Mouse (Mus musculus): ENCODE results near the gene Spn. TPM values are rescaled to one million over a fixed set of nuclear protein-coding genes. Genes with fewer than 3 reads are reported as not detected.
A peak's percentile ranks its signal among the peaks of the same experiment; 100 is the strongest.

Gene Spn
- polyA plus RNA-seq, 1 experiment = 21.7 TPM

GRCm38 (mm10) chr7:127084794-127085193, 52.8 kb downstream of the Spn start:
- Histone ChIP-seq H3K79me2 (ENCODE audit: control insufficient read depth, insufficient read depth) (no peaks in the 10 kb centered on the region), H3K4me3 (no peak overlapping the region), H3K4me2 (ENCODE audit: low read depth) (no peak overlapping the region), H3ac (ENCODE audit: control insufficient read depth, insufficient read length) (no peak overlapping the region), H3K27me3 (ENCODE audit: control insufficient read depth, insufficient read depth, insufficient read length) (no peaks in the 10 kb centered on the region), H3K36me3 (ENCODE audit: control insufficient read depth, insufficient read depth) (no peaks in the 10 kb centered on the region)
- TF ChIP-seq REST (IDR thresholded peaks at IDR 0.05; ENCODE audit: insufficient read depth, insufficient read length) = no peak
- peak in 1 of 3 experiments; percentile 59 for TF ChIP-seq MYOD1 (IDR thresholded peaks at IDR 0.05; ENCODE audit: control insufficient read depth in 1 of 3, insufficient read length in 2 of 3, low read depth in 2 of 3)

DNA sequence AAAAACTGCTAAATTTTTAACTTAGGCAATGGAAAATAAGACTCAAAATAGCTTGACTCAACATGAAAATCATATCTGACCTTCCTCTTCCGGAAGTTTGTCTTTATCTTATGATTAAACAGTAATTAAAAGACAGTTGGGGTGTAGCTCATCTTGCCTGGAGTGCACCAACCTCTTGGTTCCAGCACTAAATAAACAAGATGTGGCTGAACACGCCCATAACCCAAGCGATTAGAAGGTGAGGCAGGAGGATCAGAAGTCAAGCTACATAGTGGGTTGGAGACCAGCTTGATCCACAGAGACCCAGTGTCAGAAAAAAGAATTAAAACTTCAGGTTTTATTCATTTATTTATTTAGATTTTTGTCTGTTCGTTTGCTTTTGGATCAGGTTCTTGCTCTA, 53.9 kb downstream of the Spn start:
- Histone ChIP-seq H3ac (ENCODE audit: control insufficient read depth, insufficient read length) (no peak overlapping the region), H3K27me3 (ENCODE audit: control insufficient read depth, insufficient read depth, insufficient read length) (no peaks in the 10 kb centered on the region)
- no peak for TF ChIP-seq TCF3 (IDR thresholded peaks at IDR 0.05; ENCODE audit: insufficient read length, low read depth)
- TF ChIP-seq TCF12 (IDR thresholded peaks at IDR 0.05; ENCODE audit: insufficient read depth, poor library complexity, severe bottlenecking) = no peak
- TF ChIP-seq MAX (IDR thresholded peaks at IDR 0.05; ENCODE audit: low read depth) = no peak
- no peak for TF ChIP-seq E2F4 (IDR thresholded peaks at IDR 0.05; ENCODE audit: insufficient read depth)
- no peak for TF ChIP-seq CEBPB (IDR thresholded peaks at IDR 0.05; ENCODE audit: insufficient read depth, poor library complexity, severe bottlenecking)
- TF ChIP-seq POLR2AphosphoS2 (IDR thresholded peaks at IDR 0.05; ENCODE audit: insufficient read length, low read depth) = no peak
- TF ChIP-seq POLR2A (IDR thresholded peaks at IDR 0.05; ENCODE audit: insufficient read length, low read depth) = no peak
- no peak for TF ChIP-seq MYOD1 (IDR thresholded peaks at IDR 0.05; ENCODE audit: control insufficient read depth in 1 of 3, insufficient read length in 2 of 3, low read depth in 2 of 3)
- no peak for TF ChIP-seq USF1 (IDR thresholded peaks at IDR 0.05; ENCODE audit: low read depth)
- no peak for TF ChIP-seq MYOG (IDR thresholded peaks at IDR 0.05; ENCODE audit: control insufficient read depth in 1 of 3, insufficient read depth in 1 of 3, insufficient read length in 2 of 3, low read depth in 2 of 3)
- no peak for TF ChIP-seq REST (IDR thresholded peaks at IDR 0.05; ENCODE audit: insufficient read depth, insufficient read length)
- no peak for TF ChIP-seq SRF (IDR thresholded peaks at IDR 0.05; ENCODE audit: control insufficient read depth, insufficient read length, low read depth)

GRCm38 (mm10) chr7:127082995-127083394, 54.6 kb downstream of the Spn start:
- H3ac ChIP-seq (ENCODE audit: control insufficient read depth, insufficient read length) = no peak overlapping the region
- no peak overlapping the region for H3K4me3 ChIP-seq
- H3K79me2 ChIP-seq (ENCODE audit: control insufficient read depth, insufficient read depth) = no peaks in the 10 kb centered on the region
- no peak for TF ChIP-seq USF1 (IDR thresholded peaks at IDR 0.05; ENCODE audit: low read depth)
- no peak for TF ChIP-seq MYOG (IDR thresholded peaks at IDR 0.05; ENCODE audit: control insufficient read depth in 1 of 3, insufficient read depth in 1 of 3, insufficient read length in 2 of 3, low read depth in 2 of 3)
- no peak for TF ChIP-seq E2F4 (IDR thresholded peaks at IDR 0.05; ENCODE audit: insufficient read depth)
- no peak for TF ChIP-seq TCF3 (IDR thresholded peaks at IDR 0.05; ENCODE audit: insufficient read length, low read depth)
- TF ChIP-seq CEBPB (IDR thresholded peaks at IDR 0.05; ENCODE audit: insufficient read depth, poor library complexity, severe bottlenecking) = no peak
- no peak for TF ChIP-seq MAX (IDR thresholded peaks at IDR 0.05; ENCODE audit: low read depth)
- no peak for TF ChIP-seq REST (IDR thresholded peaks at IDR 0.05; ENCODE audit: insufficient read depth, insufficient read length)
- no peak for TF ChIP-seq POLR2AphosphoS2 (IDR thresholded peaks at IDR 0.05; ENCODE audit: insufficient read length, low read depth)
- no peak for TF ChIP-seq TCF12 (IDR thresholded peaks at IDR 0.05; ENCODE audit: insufficient read depth, poor library complexity, severe bottlenecking)
- no peak for TF ChIP-seq POLR2A (IDR thresholded peaks at IDR 0.05; ENCODE audit: insufficient read length, low read depth)
- no peak for TF ChIP-seq MYOD1 (IDR thresholded peaks at IDR 0.05; ENCODE audit: control insufficient read depth in 1 of 3, insufficient read length in 2 of 3, low read depth in 2 of 3)
- no peak for TF ChIP-seq SRF (IDR thresholded peaks at IDR 0.05; ENCODE audit: control insufficient read depth, insufficient read length, low read depth)
- H3K36me3 ChIP-seq (ENCODE audit: control insufficient read depth, insufficient read depth) = no peaks in the 10 kb centered on the region
- peak overlapping the region; percentile 62 for H3K4me2 ChIP-seq (ENCODE audit: low read depth)
- H3K27me3 ChIP-seq (ENCODE audit: control insufficient read depth, insufficient read depth, insufficient read length) = no peaks in the 10 kb centered on the region

More for the DNA sequence above, 53.9 kb downstream of the Spn start:
- no peaks in the 10 kb centered on the region for H3K36me3 ChIP-seq (ENCODE audit: control insufficient read depth, insufficient read depth)
- no peak overlapping the region for H3K4me3 ChIP-seq
- H3K79me2 ChIP-seq (ENCODE audit: control insufficient read depth, insufficient read depth) = no peaks in the 10 kb centered on the region
- no peak overlapping the region for H3K4me2 ChIP-seq (ENCODE audit: low read depth)

GRCm38 (mm10) chr7:127082271-127082670, 55.4 kb downstream of the Spn start:
- Histone ChIP-seq H3K4me3 (no peak overlapping the region), H3K4me2 (ENCODE audit: low read depth) (peak overlapping the region; percentile 62), H3K79me2 (ENCODE audit: control insufficient read depth, insufficient read depth) (no peaks in the 10 kb centered on the region), H3K36me3 (ENCODE audit: control insufficient read depth, insufficient read depth) (no peaks in the 10 kb centered on the region), H3K27me3 (ENCODE audit: control insufficient read depth, insufficient read depth, insufficient read length) (no peaks in the 10 kb centered on the region), H3ac (ENCODE audit: control insufficient read depth, insufficient read length) (no peak overlapping the region)
- TF ChIP-seq MYOG (IDR thresholded peaks at IDR 0.05; ENCODE audit: control insufficient read depth in 1 of 3, insufficient read depth in 1 of 3, insufficient read length in 2 of 3, low read depth in 2 of 3) (peak in 1 of 3 experiments; percentile 14), SRF (IDR thresholded peaks at IDR 0.05; ENCODE audit: control insufficient read depth, insufficient read length, low read depth) (no peak), MYOD1 (IDR thresholded peaks at IDR 0.05; ENCODE audit: control insufficient read depth in 1 of 3, insufficient read length in 2 of 3, low read depth in 2 of 3) (peak in 2 of 3 experiments; percentile 36 to 40)

Other genes starting within 250 kb of the Spn start
- gene Tmem219, start 214.9 kb downstream of the Spn start, polyA plus RNA-seq (2012; fragmentation: generic; extraction: Trizol) = 34.1 TPM
- 14.6 TPM for gene Kctd13, start 208.9 kb downstream of the Spn start, polyA plus RNA-seq (2012; fragmentation: generic; extraction: Trizol)
- gene Asphd1, start 188.2 kb downstream of the Spn start, polyA plus RNA-seq (2012; fragmentation: generic; extraction: Trizol) = 0.11 TPM
- 0.10 TPM for gene Sez6l2, start 187.3 kb downstream of the Spn start, polyA plus RNA-seq (2012; fragmentation: generic; extraction: Trizol)
- gene Cdipt, start 161.9 kb downstream of the Spn start, polyA plus RNA-seq (2012; fragmentation: generic; extraction: Trizol) = 173 TPM
- gene Cdiptos, start 161.7 kb downstream of the Spn start, polyA plus RNA-seq (2012; fragmentation: generic; extraction: Trizol) = 0.18 TPM
- 111 TPM for gene Mvp, start 123.2 kb downstream of the Spn start, polyA plus RNA-seq (2012; fragmentation: generic; extraction: Trizol)
- 0.95 TPM for gene Pagr1b, start 121.3 kb downstream of the Spn start, polyA plus RNA-seq (2012; fragmentation: generic; extraction: Trizol)
- 8.1 TPM for gene Pagr1a, start 120.5 kb downstream of the Spn start, polyA plus RNA-seq (2012; fragmentation: generic; extraction: Trizol)
- gene Gm42742, start 116.7 kb downstream of the Spn start, polyA plus RNA-seq (2012; fragmentation: generic; extraction: Trizol) = 37.7 TPM
- not detected for gene Prrt2, start 116.6 kb downstream of the Spn start, polyA plus RNA-seq (2012; fragmentation: generic; extraction: Trizol)
- 115 TPM for gene Maz, start 110.8 kb downstream of the Spn start, polyA plus RNA-seq (2012; fragmentation: generic; extraction: Trizol)
- 29.9 TPM for gene Kif22, start 95.4 kb downstream of the Spn start, polyA plus RNA-seq (2012; fragmentation: generic; extraction: Trizol)
- not detected for gene Zg16, start 50.5 kb downstream of the Spn start, polyA plus RNA-seq (2012; fragmentation: generic; extraction: Trizol)
- 45.0 TPM for gene AI467606, start 46.5 kb downstream of the Spn start, polyA plus RNA-seq (2012; fragmentation: generic; extraction: Trizol)
- 0.04 TPM for gene Qprt, start 15.6 kb downstream of the Spn start, polyA plus RNA-seq (2012; fragmentation: generic; extraction: Trizol)
- 58.3 TPM for gene Cd2bp2, start 58.2 kb upstream of the Spn start, polyA plus RNA-seq (2012; fragmentation: generic; extraction: Trizol)
- gene Tbc1d10b, start 70.6 kb upstream of the Spn start, polyA plus RNA-seq (2012; fragmentation: generic; extraction: Trizol) = 62.8 TPM
- gene Mylpf, start 71.1 kb upstream of the Spn start, polyA plus RNA-seq (2012; fragmentation: generic; extraction: Trizol) = 10,881 TPM
- gene Zfp553, start 95.2 kb upstream of the Spn start, polyA plus RNA-seq (2012; fragmentation: generic; extraction: Trizol) = 11.4 TPM
- 2.2 TPM for gene Sept1, start 95.3 kb upstream of the Spn start, polyA plus RNA-seq (2012; fragmentation: generic; extraction: Trizol)
- 34.9 TPM for gene Zfp771, start 106.5 kb upstream of the Spn start, polyA plus RNA-seq (2012; fragmentation: generic; extraction: Trizol)
- 76.9 TPM for gene Dctpp1, start 122.9 kb upstream of the Spn start, polyA plus RNA-seq (2012; fragmentation: generic; extraction: Trizol)
- gene Sephs2, start 136.2 kb upstream of the Spn start, polyA plus RNA-seq (2012; fragmentation: generic; extraction: Trizol) = 17.2 TPM
- 0.16 TPM for gene Itgal, start 158.4 kb upstream of the Spn start, polyA plus RNA-seq (2012; fragmentation: generic; extraction: Trizol)
- 17.3 TPM for gene Zfp768, start 207.8 kb upstream of the Spn start, polyA plus RNA-seq (2012; fragmentation: generic; extraction: Trizol)
- 3.6 TPM for gene Zfp747, start 238.2 kb upstream of the Spn start, polyA plus RNA-seq (2012; fragmentation: generic; extraction: Trizol)
- gene 9130019O22Rik, start 249.3 kb upstream of the Spn start, polyA plus RNA-seq (2012; fragmentation: generic; extraction: Trizol) = 0.34 TPM